Mouse (Mus musculus) mouse trophoblast stem cell (cell line): ENCODE results near the gene Gm3453.
"Not testable (repeated sequence)": the region's sequence is repeated elsewhere in the genome, so short reads cannot be mapped to it uniquely, and the experiment has no call there.

Source experiments
- in situ Hi-C, 2 experiments: fragments of 300-500 bp; cut with MseI, MboI; formaldehyde crosslinking; loops; 2 replicates in 1 of 2; 3 replicates in 1 of 2; pipeline ENCODE4 v1.15.1; 2025

Gene Gm3453

DNA sequence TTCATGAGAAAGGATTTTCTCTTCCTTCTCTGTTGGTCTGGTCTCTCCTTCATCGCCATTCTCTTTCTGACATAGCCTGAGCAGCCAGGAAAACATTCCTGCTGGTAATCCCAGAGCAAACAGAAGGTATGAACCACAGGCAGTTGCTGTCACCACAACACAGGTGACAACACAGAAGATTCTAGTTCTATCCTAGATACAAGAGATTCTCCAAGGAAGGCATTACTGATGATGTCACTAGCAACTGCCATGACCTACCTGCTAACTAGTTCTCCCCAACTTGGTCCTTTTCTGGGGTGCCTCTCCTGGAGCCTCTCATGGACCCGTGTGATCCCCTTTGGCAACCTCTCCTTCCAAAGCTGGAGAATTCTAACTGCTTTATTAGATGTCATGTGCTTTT is at the start of gene Gm3453:
TSS of gene Gm3453 (minus strand) at position 101 of the 400 bp plus-strand sequence.
- in situ Hi-C loops: not testable (repeated sequence)

DNA sequence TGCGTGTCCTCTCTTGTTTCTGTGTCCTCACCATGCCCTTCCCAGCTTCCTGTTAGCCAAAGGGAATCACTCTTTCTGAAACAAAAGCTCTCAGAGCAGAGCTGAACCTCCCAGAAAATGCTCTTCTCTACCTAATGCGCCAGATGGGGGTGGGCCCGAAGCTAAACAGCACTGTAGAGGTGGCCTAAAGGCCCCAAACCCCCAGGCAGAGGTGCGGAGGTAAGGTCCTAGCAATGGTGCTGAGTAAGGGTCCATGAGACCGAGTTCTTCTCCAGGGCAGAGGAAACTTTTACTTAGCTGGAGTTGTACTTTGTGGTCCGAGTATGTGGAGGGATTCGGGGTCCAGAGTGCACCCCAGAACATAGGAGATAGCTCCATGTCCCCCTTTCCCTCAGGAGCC is 8.2 kb upstream of the Gm3453 start:
- in situ Hi-C loops: not testable (repeated sequence)

DNA sequence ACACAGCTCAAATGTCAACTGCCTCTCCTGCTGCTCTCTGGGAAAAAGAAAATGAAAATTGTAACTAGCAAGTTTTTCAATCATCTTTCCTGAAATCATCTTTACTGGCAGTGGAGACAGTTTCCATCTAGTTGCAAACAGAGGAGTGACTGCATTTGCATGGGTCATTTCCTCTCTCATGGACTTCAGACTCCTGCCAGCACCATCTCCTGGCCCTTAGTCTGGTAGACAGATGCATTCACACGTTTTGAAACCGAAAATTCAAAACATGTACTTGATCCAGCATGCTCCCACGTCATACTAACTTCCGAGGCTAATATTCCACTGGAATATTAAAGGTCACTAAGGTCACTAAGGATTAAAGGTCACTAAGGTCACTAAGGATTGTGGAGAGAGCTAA is 16.5 kb downstream of the Gm3453 start:
- in situ Hi-C loops: not testable (repeated sequence)

DNA sequence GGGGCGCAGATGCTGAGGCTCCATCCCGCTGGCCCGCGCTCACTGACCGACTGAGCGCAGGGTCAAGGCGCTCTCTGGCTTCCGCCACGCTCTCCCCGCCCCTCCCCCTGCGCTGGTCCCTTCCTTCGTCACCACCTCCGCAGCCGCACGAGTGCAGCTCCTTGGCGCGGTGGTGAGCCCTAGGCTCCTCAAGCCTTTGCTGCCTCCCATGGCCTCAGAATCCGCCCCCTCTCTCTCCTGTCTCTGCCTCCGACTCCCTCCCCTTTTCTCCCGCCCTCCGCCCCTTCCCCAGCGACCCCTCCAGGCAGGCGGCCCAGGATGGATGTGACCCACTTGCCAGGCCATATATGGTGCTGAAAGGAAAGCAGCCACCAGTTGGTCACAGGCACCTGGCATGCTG is 17.3 kb downstream of the Gm3453 start, which contains the start of gene Gm3248:
TSS of gene Gm3248 (minus strand) at position 111 of the 400 bp plus-strand sequence.
- in situ Hi-C loops: not testable (repeated sequence)

DNA sequence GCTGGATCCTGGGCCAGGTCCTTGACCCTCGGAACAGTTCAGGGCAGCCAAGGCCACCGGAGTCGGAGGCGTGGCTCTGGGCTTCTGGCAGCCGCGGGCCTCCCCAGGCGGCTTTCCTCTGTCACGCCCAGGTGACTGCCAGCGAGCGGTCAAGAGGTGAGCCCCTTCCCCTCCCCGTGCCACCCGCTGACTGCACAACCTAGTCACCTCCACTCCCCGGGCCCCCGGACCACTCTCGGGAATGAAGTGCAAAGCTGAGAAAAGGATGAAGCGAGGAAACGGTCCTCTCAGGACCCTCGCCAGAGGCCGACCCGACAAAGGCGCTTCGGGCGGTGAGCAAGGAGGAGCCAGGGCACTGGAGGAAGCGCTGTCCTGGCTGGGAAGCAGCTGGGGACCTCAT is 17.8 kb downstream of the Gm3453 start:
- in situ Hi-C loops: not testable (repeated sequence)

DNA sequence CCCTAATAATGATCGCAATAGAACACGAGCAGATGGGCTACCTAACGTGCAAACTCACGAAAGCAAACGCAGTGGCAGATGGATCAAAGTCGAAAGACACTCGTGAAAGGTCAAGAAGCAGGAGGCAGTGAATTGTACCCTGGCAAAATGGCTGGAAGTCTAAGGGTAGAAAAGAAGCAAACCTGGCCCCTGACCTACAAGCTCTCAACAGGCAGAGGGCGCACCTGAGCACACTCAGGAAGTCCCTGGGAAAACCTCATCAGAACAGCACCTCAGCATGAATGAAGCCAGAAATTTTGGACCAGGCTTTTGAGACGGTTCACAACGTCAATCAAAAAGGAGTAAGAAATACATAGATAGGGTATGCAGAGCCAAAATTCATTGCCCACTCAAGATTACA is 18.5 kb downstream of the Gm3453 start:
- in situ Hi-C loops: not testable (repeated sequence)

DNA sequence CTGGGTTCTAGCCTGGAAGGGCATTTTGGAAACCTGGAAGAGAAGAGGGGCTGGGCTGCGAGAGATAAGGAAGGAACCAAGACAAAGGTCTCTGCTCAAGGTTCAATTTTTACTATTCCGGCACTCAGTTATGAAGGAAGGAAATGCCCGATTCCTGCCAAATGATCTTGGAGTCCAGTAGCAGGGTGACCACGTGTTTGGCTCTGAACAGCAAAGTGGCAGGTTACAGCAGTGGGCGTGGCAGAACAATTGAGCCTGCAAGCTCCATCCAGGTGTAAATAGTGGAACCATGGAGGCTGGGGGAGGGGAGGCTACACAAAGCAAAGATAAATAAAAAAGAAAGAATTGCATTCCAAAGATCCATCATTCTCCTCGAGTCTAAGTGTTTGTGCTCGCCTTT is 55.7 kb downstream of the Gm3453 start:
- in situ Hi-C loops: not testable (repeated sequence)
